Mouse (Mus musculus) E14TG2a.4 (cell line): Measurements from ENCODE around the gene Hist1h4d.

Experiments used
- CTCF ChIP-seq: conservative IDR thresholded peaks from 2 replicates; pipeline ENCODE4 v1.5.1; 2014; ENCODE audit warnings: low read length
- NANOG ChIP-seq: IDR thresholded peaks from 2 replicates; pipeline ENCODE4 v1.6.1; 2014; ENCODE audit warnings: borderline replicate concordance, low read length, mixed read lengths

DNA sequence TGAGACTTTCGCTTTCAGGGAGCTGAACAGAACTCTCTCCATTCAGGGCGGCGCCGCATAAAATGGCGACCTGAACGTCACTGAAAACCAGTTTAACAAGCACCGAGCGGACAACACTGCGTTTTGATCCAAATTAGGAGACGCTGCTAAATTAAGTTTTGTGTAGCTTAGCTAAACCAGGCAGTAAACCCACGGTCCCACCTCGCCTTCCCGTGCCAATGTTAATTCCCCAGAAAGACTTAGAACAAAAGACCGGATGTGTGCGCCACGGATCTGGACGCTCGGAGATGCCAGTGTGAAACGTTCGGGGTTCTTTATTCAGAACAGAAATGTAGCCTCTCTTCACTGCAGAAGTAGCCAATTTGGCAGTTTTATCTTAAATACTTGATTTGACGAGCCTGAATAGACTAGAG, 3.6 kb downstream of the Hist1h4d start:
- TF ChIP-seq CTCF (no peak), NANOG (no peak)
